ENCODE assay signal across 8 mouse cellular contexts in the genomic region with DNA sequence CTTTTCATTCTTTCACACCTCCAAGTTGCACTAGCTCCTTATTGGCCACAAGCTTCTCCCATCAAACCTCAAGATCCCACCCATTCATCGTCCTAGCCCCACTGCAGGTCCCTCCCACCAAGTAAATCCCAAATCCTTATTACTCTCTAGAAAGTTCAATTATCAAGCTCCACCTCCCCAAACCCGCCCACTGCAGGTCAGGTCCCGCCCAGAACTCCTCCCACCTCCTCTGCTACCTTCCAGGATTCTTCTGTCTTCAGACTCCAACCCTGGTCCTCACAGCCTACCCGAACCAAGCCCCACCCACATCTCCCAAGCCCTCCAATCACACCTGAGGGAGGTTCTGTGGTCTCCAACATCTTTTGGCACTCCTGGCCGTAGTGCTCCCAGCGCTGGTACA. TPM values are rescaled to one million over a fixed set of nuclear protein-coding genes. Genes with fewer than 3 reads are reported as not detected.
A peak's percentile ranks its signal among the peaks of the same experiment; 100 is the strongest.
DNase-seq lines count a peak whose midpoint lies in the region; ATAC-seq and TF ChIP-seq lines count a peak whose summit lies in the region.

No protein-coding gene starts in this region.

- peak overlapping the region; percentile 48 for H3K4me2 ChIP-seq in embryonic facial prominence, embryonic 13.5 days
- peak overlapping the region; percentile 37 for H3K4me2 ChIP-seq in kidney, postnatal 0 days (ENCODE audit: low read length)
- peak overlapping the region; percentile 25; the same call in 1 of the 2 replicates for H3K4me2 ChIP-seq in midbrain, embryonic 13.5 days (replicated peaks)

- TF ChIP-seq CTCF in kidney, postnatal 0 days (IDR thresholded peaks at IDR 0.05; ENCODE audit: low read depth), result no peak

- H3K27me3 ChIP-seq in embryonic facial prominence, embryonic 13.5 days, result peaks cover 64% of the 10 kb centered on the region
- 0 out of 2 replicates have a peak, but pooled peaks cover 7% of the 10 kb centered on the region for H3K27me3 ChIP-seq in kidney, postnatal 0 days (ENCODE audit: insufficient read depth, low read length)
- peaks cover 45% of the 10 kb centered on the region for H3K27me3 ChIP-seq in midbrain, embryonic 13.5 days

- H3K4me3 ChIP-seq in embryonic facial prominence, embryonic 13.5 days, result peak overlapping the region; percentile 17; the same call in 1 of the 2 replicates
- no peak overlapping the region for H3K4me3 ChIP-seq in kidney, postnatal 0 days (replicated peaks; ENCODE audit: low read depth, low read length)
- H3K4me3 ChIP-seq in midbrain, embryonic 13.5 days (replicated peaks), result no peak overlapping the region

- H3K4me1 ChIP-seq in embryonic facial prominence, embryonic 13.5 days, result peaks cover 35% of the 10 kb centered on the region
- H3K4me1 ChIP-seq in kidney, postnatal 0 days (replicated peaks; ENCODE audit: insufficient read depth, low read length), result peaks cover 25% of the 10 kb centered on the region
- peaks cover 36% of the 10 kb centered on the region for H3K4me1 ChIP-seq in midbrain, embryonic 13.5 days (replicated peaks)

- WGBS in embryonic facial prominence, embryonic 13.5 days, result 1% methylated on average over 6 of the region's 6 CpGs
- WGBS in kidney, postnatal 0 days, result 2% methylated on average over 6 of the region's 6 CpGs
- WGBS in midbrain, embryonic 13.5 days, result 4% methylated on average over 6 of the region's 6 CpGs

- intact Hi-C loops in left cerebral cortex, postnatal 14 days (cut with DNase I), result no loop called here

- ATAC-seq in embryonic facial prominence, embryonic 13.5 days (ENCODE audit: insufficient number of reproducible peaks, insufficient read depth, low FRiP score, low TSS enrichment, low read depth), result no peak
- peak; percentile 73 for ATAC-seq in kidney, postnatal 0 days (replicated peaks; ENCODE audit: low FRiP score, low read depth)
- no peak for ATAC-seq in midbrain, embryonic 13.5 days
- ATAC-seq in erythroid progenitor cell, adult 5-6 weeks (replicated peaks; ENCODE audit: low FRiP score, poor library complexity, severe bottlenecking), result no peak

- no peaks in the 10 kb centered on the region for H3K9me3 ChIP-seq in embryonic facial prominence, embryonic 13.5 days
- H3K9me3 ChIP-seq in kidney, postnatal 0 days (replicated peaks; ENCODE audit: low read length), result no peaks in the 10 kb centered on the region
- no peaks in the 10 kb centered on the region for H3K9me3 ChIP-seq in midbrain, embryonic 13.5 days

- H3K27ac ChIP-seq in embryonic facial prominence, embryonic 13.5 days, result no peak overlapping the region
- no peak overlapping the region for H3K27ac ChIP-seq in kidney, postnatal 0 days
- H3K27ac ChIP-seq in midbrain, embryonic 13.5 days, result no peak overlapping the region

- no peaks in the 10 kb centered on the region for H3K36me3 ChIP-seq in embryonic facial prominence, embryonic 13.5 days
- H3K36me3 ChIP-seq in kidney, postnatal 0 days (ENCODE audit: insufficient read depth, low read length), result no peaks in the 10 kb centered on the region
- no peaks in the 10 kb centered on the region for H3K36me3 ChIP-seq in midbrain, embryonic 13.5 days

- H3K9ac ChIP-seq in embryonic facial prominence, embryonic 13.5 days, result no peak overlapping the region
- H3K9ac ChIP-seq in kidney, postnatal 0 days (ENCODE audit: low read depth, low read length), result no peak overlapping the region
- H3K9ac ChIP-seq in midbrain, embryonic 13.5 days (replicated peaks), result no peak overlapping the region

- DNase-seq in adrenal gland, postnatal 14 days, result peak; percentile 42
- DNase-seq in adrenal gland, adult 18-20 months (ENCODE audit: low spot score in 2 of 2), result no peak
- peak; percentile 67 for DNase-seq in kidney, postnatal 0 days (ENCODE audit: low spot score)
- no peak for DNase-seq in gastrocnemius, postnatal 4 days (ENCODE audit: low spot score in 2 of 2)
- no peak for DNase-seq in left cerebral cortex, postnatal 14 days (ENCODE audit: low spot score in 2 of 2)

RNA-seq across cellular contexts. Expression of a gene that starts 1.7 kb away (rescaled TPM):
- total RNA-seq in adrenal gland, postnatal 14 days (2021), result 0.71 and 0.93 TPM in 2 replicates
- under 1 TPM; 0.60 to 0.70 TPM for total RNA-seq in adrenal gland, adult 18-20 months (2021)
- polyA plus RNA-seq in embryonic facial prominence, embryonic 13.5 days (2015; fragmentation: Nextera tagmentation; extraction: Ambion mirVana), result 0.37 and 0.56 TPM in 2 replicates
- 0.08 and 0.09 TPM in 2 replicates for polyA plus RNA-seq in kidney, postnatal 0 days (2015; fragmentation: Nextera tagmentation; extraction: Ambion mirVana)
- 2.6 and 3.4 TPM in 2 replicates for polyA plus RNA-seq in midbrain, embryonic 13.5 days (2015; fragmentation: Nextera tagmentation; extraction: Ambion mirVana)
- not detected in 2 replicates for total RNA-seq in erythroid progenitor cell, adult 5-6 weeks (2015; ENCODE audit: low replicate concordance)
- total RNA-seq in erythroid progenitor cell, adult 5-6 weeks (2017; ENCODE audit: low replicate concordance), result not detected in 2 replicates
- total RNA-seq in gastrocnemius, postnatal 4 days (2021), result under 1 TPM; 0.13 to 0.15 TPM
- 1 to 10 TPM; 1.6 to 2.8 TPM for total RNA-seq in left cerebral cortex, postnatal 14 days (2021)

RNA-seq across cellular contexts. Expression of a gene that starts 12.0 kb away (rescaled TPM):
- total RNA-seq in adrenal gland, postnatal 14 days (2021), result 36.9 and 46.6 TPM in 2 replicates
- total RNA-seq in adrenal gland, adult 18-20 months (2021), result 10 to 100 TPM; 33.9 to 43.9 TPM
- polyA plus RNA-seq in embryonic facial prominence, embryonic 13.5 days (2015; fragmentation: Nextera tagmentation; extraction: Ambion mirVana), result 5.1 and 7.2 TPM in 2 replicates
- 10.6 and 13.1 TPM in 2 replicates for polyA plus RNA-seq in kidney, postnatal 0 days (2015; fragmentation: Nextera tagmentation; extraction: Ambion mirVana)
- 6.3 and 10.0 TPM in 2 replicates for polyA plus RNA-seq in midbrain, embryonic 13.5 days (2015; fragmentation: Nextera tagmentation; extraction: Ambion mirVana)
- 2.5 TPM in 1 of 2 replicates, not detected in the other for total RNA-seq in erythroid progenitor cell, adult 5-6 weeks (2015; ENCODE audit: low replicate concordance)
- total RNA-seq in erythroid progenitor cell, adult 5-6 weeks (2017; ENCODE audit: low replicate concordance), result 1.3 TPM in 1 of 2 replicates, not detected in the other
- 10 to 100 TPM; 17.0 to 18.1 TPM for total RNA-seq in gastrocnemius, postnatal 4 days (2021)
- total RNA-seq in left cerebral cortex, postnatal 14 days (2021), result 100 to 1,000 TPM; 167 to 183 TPM

RNA-seq across cellular contexts. Expression of a gene that starts 14.7 kb away (rescaled TPM):
- total RNA-seq in adrenal gland, postnatal 14 days (2021), result 79.1 and 87.8 TPM in 2 replicates
- total RNA-seq in adrenal gland, adult 18-20 months (2021), result 10 to 100 TPM; 81.7 to 89.5 TPM
- polyA plus RNA-seq in embryonic facial prominence, embryonic 13.5 days (2015; fragmentation: Nextera tagmentation; extraction: Ambion mirVana), result 137 and 167 TPM in 2 replicates
- 119 and 127 TPM in 2 replicates for polyA plus RNA-seq in kidney, postnatal 0 days (2015; fragmentation: Nextera tagmentation; extraction: Ambion mirVana)
- polyA plus RNA-seq in midbrain, embryonic 13.5 days (2015; fragmentation: Nextera tagmentation; extraction: Ambion mirVana), result 124 and 126 TPM in 2 replicates
- total RNA-seq in erythroid progenitor cell, adult 5-6 weeks (2015; ENCODE audit: low replicate concordance), result 15.5 and 22.0 TPM in 2 replicates
- 5.4 and 15.7 TPM in 2 replicates for total RNA-seq in erythroid progenitor cell, adult 5-6 weeks (2017; ENCODE audit: low replicate concordance)
- 100 to 1,000 TPM in 1 of 2 experiments, 10 to 100 TPM in 1; 85.4 to 103 TPM for total RNA-seq in gastrocnemius, postnatal 4 days (2021)
- 10 to 100 TPM; 84.3 to 88.7 TPM for total RNA-seq in left cerebral cortex, postnatal 14 days (2021)

RNA-seq across cellular contexts. Expression of a gene that starts 15.1 kb away (rescaled TPM):
- 13.2 and 15.2 TPM in 2 replicates for total RNA-seq in adrenal gland, postnatal 14 days (2021)
- 10 to 100 TPM; 13.6 to 14.6 TPM for total RNA-seq in adrenal gland, adult 18-20 months (2021)
- 15.2 and 16.2 TPM in 2 replicates for polyA plus RNA-seq in embryonic facial prominence, embryonic 13.5 days (2015; fragmentation: Nextera tagmentation; extraction: Ambion mirVana)
- 13.3 and 15.4 TPM in 2 replicates for polyA plus RNA-seq in kidney, postnatal 0 days (2015; fragmentation: Nextera tagmentation; extraction: Ambion mirVana)
- polyA plus RNA-seq in midbrain, embryonic 13.5 days (2015; fragmentation: Nextera tagmentation; extraction: Ambion mirVana), result 22.5 and 23.9 TPM in 2 replicates
- total RNA-seq in erythroid progenitor cell, adult 5-6 weeks (2015; ENCODE audit: low replicate concordance), result 2.5 and 2.9 TPM in 2 replicates
- total RNA-seq in erythroid progenitor cell, adult 5-6 weeks (2017; ENCODE audit: low replicate concordance), result 1.9 TPM in 2 replicates
- 1 to 10 TPM; 7.7 to 8.8 TPM for total RNA-seq in gastrocnemius, postnatal 4 days (2021)
- total RNA-seq in left cerebral cortex, postnatal 14 days (2021), result 10 to 100 TPM; 19.6 to 21.9 TPM

RNA-seq across cellular contexts. Expression of a gene that starts 44.5 kb away (rescaled TPM):
- 11.2 and 11.9 TPM in 2 replicates for total RNA-seq in adrenal gland, postnatal 14 days (2021)
- 10 to 100 TPM; 12.6 to 15.4 TPM for total RNA-seq in adrenal gland, adult 18-20 months (2021)
- polyA plus RNA-seq in embryonic facial prominence, embryonic 13.5 days (2015; fragmentation: Nextera tagmentation; extraction: Ambion mirVana), result 15.3 and 16.6 TPM in 2 replicates
- polyA plus RNA-seq in kidney, postnatal 0 days (2015; fragmentation: Nextera tagmentation; extraction: Ambion mirVana), result 12.1 and 13.0 TPM in 2 replicates
- polyA plus RNA-seq in midbrain, embryonic 13.5 days (2015; fragmentation: Nextera tagmentation; extraction: Ambion mirVana), result 19.6 and 20.6 TPM in 2 replicates
- total RNA-seq in erythroid progenitor cell, adult 5-6 weeks (2015; ENCODE audit: low replicate concordance), result 4.7 and 5.0 TPM in 2 replicates
- total RNA-seq in erythroid progenitor cell, adult 5-6 weeks (2017; ENCODE audit: low replicate concordance), result 6.3 and 7.3 TPM in 2 replicates
- total RNA-seq in gastrocnemius, postnatal 4 days (2021), result 1 to 10 TPM; 8.0 to 8.4 TPM
- total RNA-seq in left cerebral cortex, postnatal 14 days (2021), result 10 to 100 TPM; 11.5 to 12.6 TPM

Comparison
In these comparisons a context has a peak if more than half of its experiments do, and no peak if none do; other contexts are left out.
1. DNase-seq: peak in adrenal gland, postnatal 14 days (single experiment) and kidney, postnatal 0 days (single experiment); none in adrenal gland, adult 18-20 months (0 of 2), gastrocnemius, postnatal 4 days (0 of 2) and left cerebral cortex, postnatal 14 days (0 of 2).
2. RNA of a gene that starts 12.0 kb away (total RNA-seq): 167 to 183 TPM in left cerebral cortex, postnatal 14 days, 33.9 to 43.9 TPM in adrenal gland, adult 18-20 months, 36.9 to 46.6 TPM in adrenal gland, postnatal 14 days and 17.0 to 18.1 TPM in gastrocnemius, postnatal 4 days; 1.3 to 2.5 TPM in erythroid progenitor cell, adult 5-6 weeks; every median in the first group is over 4 times any median in the second.
3. Peak in every context shown above with its lines, with median percentiles within 50 percentile points of each other: H3K4me2 ChIP-seq.